Mouse (Mus musculus): ENCODE data around the gene Gm13078.

Gene Gm13078

GRCm38 (mm10) chr4:143719155-143719554 is at the start of gene Gm13078:
TSS of gene Gm13078 (plus strand) at chr4:143719455.
- DNase-seq (ENCODE audit: low spot score in 2 of 2) = no peak

DNA sequence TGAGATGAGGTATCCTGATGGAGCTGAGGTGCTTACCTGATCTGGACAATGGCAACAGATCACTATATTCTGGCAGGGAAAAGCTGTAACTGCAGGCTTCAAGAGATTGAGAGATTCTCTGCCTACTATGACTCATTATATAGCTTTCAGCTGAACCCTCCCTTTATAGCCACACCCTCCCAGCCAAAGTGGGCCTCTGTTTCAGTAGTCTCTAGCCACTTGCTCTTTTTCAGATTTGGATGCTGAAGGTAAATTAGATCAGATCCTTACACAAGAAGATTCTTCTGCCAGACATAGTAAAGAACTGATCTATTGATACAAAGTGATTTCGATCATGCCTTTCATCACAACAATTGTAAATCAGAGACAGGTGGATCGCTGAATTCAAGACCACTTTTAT is 16.6 kb upstream of the Gm13078 start, which contains the start of gene Gm13089:
Gene Gm13089 (minus strand): TSS at position 101 of the 400 bp plus-strand sequence.
- no peak for DNase-seq (ENCODE audit: low spot score in 2 of 2)
